Mouse (Mus musculus) hindbrain, embryonic 11.5 days (tissue): Measurements from ENCODE around the gene Skil. TPM values are rescaled to one million over a fixed set of nuclear protein-coding genes. Genes with fewer than 3 reads are reported as not detected.
A peak's percentile ranks its signal among the peaks of the same experiment; 100 is the strongest.

Experiments
- ATAC-seq: fragments of 200-750 bp; cut with Nextera tagmentation; 2 replicates; pipeline ENCODE4 v1.8.0; 2017; ENCODE audit warnings: mild to moderate bottlenecking, moderate TSS enrichment, moderate library complexity; ENCODE audit not compliant: low FRiP score
- DNase-seq: peaks from one replicate; pipeline ENCODE4 v3.0.0-alpha.2; 2015; ENCODE audit warnings: low spot score
- H3K27ac ChIP-seq: fragments of 300-500 bp; sonication (generic); 2 replicates; pipeline ENCODE4 v1.5.1; 2014; ENCODE audit warnings: mild to moderate bottlenecking, low read depth, low read length
- H3K27me3 ChIP-seq: fragments of 300-500 bp; sonication (generic); 2 replicates; pipeline ENCODE4 v1.6.1; 2014; ENCODE audit warnings: mild to moderate bottlenecking, low read length, moderate library complexity, mixed read lengths; ENCODE audit not compliant: control insufficient read depth, insufficient read depth
- H3K36me3 ChIP-seq: fragments of 300-500 bp; sonication (generic); 2 replicates; pipeline ENCODE4 v1.6.1; 2014; ENCODE audit warnings: mild to moderate bottlenecking, low read length, moderate library complexity, mixed read lengths; ENCODE audit not compliant: control insufficient read depth, insufficient read depth
- H3K4me1 ChIP-seq: fragments of 300-500 bp; sonication (generic); replicated peaks from 2 replicates; pipeline ENCODE4 v1.6.1; 2014; ENCODE audit warnings: low read length, mixed read lengths; ENCODE audit not compliant: control insufficient read depth, insufficient read depth
- H3K4me2 ChIP-seq: fragments of 300-500 bp; sonication (generic); replicated peaks from 2 replicates; pipeline ENCODE4 v1.6.1; 2014; ENCODE audit warnings: mild to moderate bottlenecking, low read depth, low read length
- H3K4me3 ChIP-seq: fragments of 300-500 bp; sonication (generic); 2 replicates; pipeline ENCODE4 v1.5.1; 2014; ENCODE audit warnings: low read depth, low read length
- H3K9ac ChIP-seq: fragments of 300-500 bp; sonication (generic); 2 replicates; pipeline ENCODE4 v1.6.1; 2014; ENCODE audit warnings: low read depth, low read length
- H3K9me3 ChIP-seq: fragments of 300-500 bp; sonication (generic); 2 replicates; pipeline ENCODE4 v1.6.1; 2016; ENCODE audit warnings: low read length; ENCODE audit not compliant: control insufficient read depth
- WGBS: fragments of 180-500 bp; shearing (Covaris S2); extraction: QIAGEN DNeasy Blood & Tissue Kit; methylation state at CpG from one replicate; pipeline ENCODE4 v1.1.7; 2014; 5-methylcytosine and 5-hydroxymethylcytosine counted together
- polyA plus RNA-seq: library from polyadenylated mRNA; unstranded; fragments of >200 nt; fragmentation: Nextera tagmentation; extraction: Ambion mirVana; gene quantifications from 2 replicates; pipeline ENCODE4 v1.2.1, GENCODE M21; 2014

Skil gene
- polyA plus RNA-seq, 1 experiment from 2014 or later: 71.1 TPM

- 58% methylated on average over 3 of the region's 3 CpGs for WGBS
- no peak overlapping the region for H3K4me2 ChIP-seq
- no peak overlapping the region for H3K4me3 ChIP-seq
- DNase-seq (no peak), ATAC-seq (0 out of 2 replicates have a peak, but pooled peaks have one; percentile 51)
- H3K4me1 ChIP-seq: peaks cover 2% of the 10 kb centered on the region; the same call in 1 of the 2 replicates
- no peaks in the 10 kb centered on the region for H3K36me3 ChIP-seq
- H3K9ac ChIP-seq: no peak overlapping the region
- no peak overlapping the region for H3K27ac ChIP-seq
- H3K9me3 ChIP-seq: no peaks in the 10 kb centered on the region
- no peaks in the 10 kb centered on the region for H3K27me3 ChIP-seq
Observed at GRCm38 (mm10) chr3:31165803-31166202, 70.9 kb downstream of the Skil start.

- H3K9me3 ChIP-seq: no peaks in the 10 kb centered on the region
- peaks cover 2% of the 10 kb centered on the region; the same call in 1 of the 2 replicates for H3K4me1 ChIP-seq
- no peak overlapping the region for H3K4me3 ChIP-seq
- no peak overlapping the region for H3K27ac ChIP-seq
- no peaks in the 10 kb centered on the region for H3K27me3 ChIP-seq
- ATAC-seq (peak; percentile 70), DNase-seq (peak; percentile 43)
- H3K36me3 ChIP-seq: no peaks in the 10 kb centered on the region
- H3K9ac ChIP-seq: no peak overlapping the region
- H3K4me2 ChIP-seq: no peak overlapping the region; the same call in 1 of the 2 replicates
- 39% methylated on average over 12 of the region's 12 CpGs for WGBS
Observed at GRCm38 (mm10) chr3:31166365-31166871, 71.6 kb downstream of the Skil start.

Other genes with a start within 250 kb of the Skil start
- 1.1 and 2.0 TPM in 2 replicates for gene Gpr160, start 239.1 kb upstream of the Skil start, polyA plus RNA-seq
- 5.3 and 7.3 TPM in 2 replicates for gene Phc3, start 125.6 kb upstream of the Skil start, polyA plus RNA-seq
- 37.3 and 41.1 TPM in 2 replicates for gene Prkci, start 99.3 kb upstream of the Skil start, polyA plus RNA-seq
- gene Cldn11, start 54.9 kb downstream of the Skil start, polyA plus RNA-seq: 7.7 and 8.8 TPM in 2 replicates
- 0.50 and 1.2 TPM in 2 replicates for gene Slc7a14, start 215.3 kb downstream of the Skil start, polyA plus RNA-seq